Mouse (Mus musculus) heart, embryonic 12.5 days (tissue): ENCODE measurements around the gene Zfp974. TPM values are rescaled to one million over a fixed set of nuclear protein-coding genes. Genes with fewer than 3 reads are reported as not detected.
A peak's percentile ranks its signal among the peaks of the same experiment; 100 is the strongest.
"Not testable (repeated sequence)": the region's sequence is repeated elsewhere in the genome, so short reads cannot be mapped to it uniquely, and the experiment has no call there.

Experiments
- ATAC-seq: fragments of 200-750 bp; cut with Nextera tagmentation; 2 replicates; pipeline ENCODE4 v1.8.0; 2017; ENCODE audit warnings: moderate TSS enrichment, moderate library complexity; ENCODE audit not compliant: insufficient number of reproducible peaks, low FRiP score
- H3K27ac ChIP-seq: fragments of 300-500 bp; sonication (generic); 2 replicates; pipeline ENCODE4 v1.5.1; 2016; ENCODE audit warnings: mild to moderate bottlenecking, moderate library complexity; ENCODE audit not compliant: poor library complexity, severe bottlenecking
- H3K27me3 ChIP-seq: fragments of 300-500 bp; sonication (generic); replicated peaks from 2 replicates; pipeline ENCODE4 v1.6.1; 2016; ENCODE audit warnings: mild to moderate bottlenecking, moderate library complexity
- H3K36me3 ChIP-seq: fragments of 300-500 bp; sonication (generic); 2 replicates; pipeline ENCODE4 v1.6.1; 2016; ENCODE audit warnings: mild to moderate bottlenecking, moderate library complexity
- H3K4me1 ChIP-seq: fragments of 300-500 bp; sonication (generic); replicated peaks from 2 replicates; pipeline ENCODE4 v1.6.1; 2016; ENCODE audit warnings: mild to moderate bottlenecking
- H3K4me2 ChIP-seq: fragments of 300-500 bp; sonication (generic); 2 replicates; pipeline ENCODE4 v1.6.1; 2016; ENCODE audit warnings: mild to moderate bottlenecking, moderate library complexity
- H3K4me3 ChIP-seq: fragments of 300-500 bp; sonication (generic); 2 replicates; pipeline ENCODE4 v1.5.1; 2016; ENCODE audit warnings: mild to moderate bottlenecking
- H3K9ac ChIP-seq: fragments of 300-500 bp; sonication (generic); 2 replicates; pipeline ENCODE4 v1.6.1; 2016; ENCODE audit warnings: mild to moderate bottlenecking, moderate library complexity
- H3K9me3 ChIP-seq: fragments of 300-500 bp; sonication (generic); replicated peaks from 2 replicates; pipeline ENCODE4 v1.6.1; 2016; ENCODE audit warnings: mild to moderate bottlenecking, moderate library complexity
- WGBS: fragments of 180-500 bp; shearing (Covaris S2); methylation state at CpG from one replicate; pipeline ENCODE4 v1.1.7; 2016; 5-methylcytosine and 5-hydroxymethylcytosine counted together
- polyA plus RNA-seq: library from polyadenylated mRNA; unstranded; fragments of >200 nt; fragmentation: Nextera tagmentation; extraction: Ambion mirVana; gene quantifications from 2 replicates; pipeline ENCODE4 v1.2.1, GENCODE M21; 2016

The Zfp974 gene
- polyA plus RNA-seq, 1 experiment from 2014 or later, result 8.5 TPM

DNA sequence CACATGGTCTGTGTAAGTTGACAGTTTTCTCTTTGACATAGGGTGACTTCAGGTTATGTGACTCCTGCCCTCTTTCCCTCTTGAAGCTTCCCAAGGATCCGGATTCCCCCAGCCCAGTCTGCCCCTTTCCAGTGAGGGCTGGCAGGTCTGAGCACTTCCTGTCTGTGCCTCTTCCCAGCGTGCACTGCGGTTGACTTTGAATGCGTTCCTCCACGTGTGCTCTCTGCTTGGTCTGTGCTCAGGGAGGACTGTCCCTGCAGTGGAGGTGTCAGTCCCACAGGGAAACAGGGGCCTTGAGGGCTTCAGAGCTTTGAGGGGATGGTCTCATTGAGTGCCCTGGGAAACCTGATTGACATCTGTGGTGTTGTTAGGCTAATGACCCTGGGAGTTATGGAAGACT, 66.7 kb downstream of the Zfp974 start:
- WGBS, result 84% methylated on average over 5 of the region's 5 CpGs
- ATAC-seq, H3K4me3 ChIP-seq, H3K9me3 ChIP-seq, H3K9ac ChIP-seq, H3K4me2 ChIP-seq, H3K27ac ChIP-seq, H3K27me3 ChIP-seq: not testable (repeated sequence)
- peaks cover 12% of the 10 kb centered on the region for H3K4me1 ChIP-seq
- peaks cover 39% of the 10 kb centered on the region for H3K36me3 ChIP-seq

DNA sequence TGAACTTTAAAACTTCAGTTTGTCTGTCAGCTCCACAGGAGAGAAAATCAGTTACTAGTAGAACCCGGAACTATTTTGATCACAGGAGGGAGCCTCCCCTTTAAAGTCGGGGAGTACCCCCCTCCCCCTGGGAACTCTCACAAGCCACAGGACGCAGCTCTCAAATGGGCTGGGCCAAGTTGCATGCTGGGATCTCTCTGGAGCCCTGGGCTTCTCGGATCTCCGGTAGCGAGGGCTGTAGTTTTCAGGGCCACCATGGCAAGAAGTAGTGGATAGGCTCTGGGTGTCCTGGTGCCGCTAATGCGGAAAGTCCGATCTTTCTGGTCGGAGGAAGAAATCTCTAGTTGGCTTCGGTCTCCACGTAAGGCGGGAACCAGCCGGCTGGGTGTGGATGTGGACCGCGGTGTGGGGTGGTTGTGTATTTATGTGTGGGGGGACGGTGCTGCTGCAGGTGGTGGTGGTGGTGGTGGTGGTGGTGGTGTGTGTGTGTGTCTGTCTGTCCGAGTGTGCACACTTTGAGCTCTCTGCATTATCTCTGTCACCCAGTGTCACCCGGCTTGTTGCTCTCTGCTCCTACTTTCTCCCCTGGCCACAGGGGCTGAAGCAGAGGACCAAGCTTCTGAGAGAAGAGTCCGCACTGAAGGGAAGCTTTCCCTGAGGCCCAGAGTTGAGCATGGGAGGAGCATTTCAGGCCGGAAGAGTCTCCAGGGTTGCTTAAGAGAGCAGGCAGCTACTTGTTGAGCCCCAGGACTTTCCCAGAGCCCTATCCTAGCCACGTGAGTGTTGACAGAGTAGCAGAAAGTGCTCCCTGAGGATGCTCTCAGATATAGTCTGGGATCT, 68.6 kb downstream of the Zfp974 start:
- WGBS, result under 1% methylated on average over 22 of the region's 22 CpGs
- Histone ChIP-seq H3K4me2 (peak overlapping the region; percentile 77), H3K4me3 (peak overlapping the region; percentile 64), H3K9ac (peak overlapping the region; percentile 67), H3K9me3 (no peaks in the 10 kb centered on the region), H3K4me1 (peaks cover 12% of the 10 kb centered on the region), H3K36me3 (peaks cover 22% of the 10 kb centered on the region), H3K27me3 (no peaks in the 10 kb centered on the region), H3K27ac (peak overlapping the region; percentile 84)
- ATAC-seq, result peak; percentile 91

DNA sequence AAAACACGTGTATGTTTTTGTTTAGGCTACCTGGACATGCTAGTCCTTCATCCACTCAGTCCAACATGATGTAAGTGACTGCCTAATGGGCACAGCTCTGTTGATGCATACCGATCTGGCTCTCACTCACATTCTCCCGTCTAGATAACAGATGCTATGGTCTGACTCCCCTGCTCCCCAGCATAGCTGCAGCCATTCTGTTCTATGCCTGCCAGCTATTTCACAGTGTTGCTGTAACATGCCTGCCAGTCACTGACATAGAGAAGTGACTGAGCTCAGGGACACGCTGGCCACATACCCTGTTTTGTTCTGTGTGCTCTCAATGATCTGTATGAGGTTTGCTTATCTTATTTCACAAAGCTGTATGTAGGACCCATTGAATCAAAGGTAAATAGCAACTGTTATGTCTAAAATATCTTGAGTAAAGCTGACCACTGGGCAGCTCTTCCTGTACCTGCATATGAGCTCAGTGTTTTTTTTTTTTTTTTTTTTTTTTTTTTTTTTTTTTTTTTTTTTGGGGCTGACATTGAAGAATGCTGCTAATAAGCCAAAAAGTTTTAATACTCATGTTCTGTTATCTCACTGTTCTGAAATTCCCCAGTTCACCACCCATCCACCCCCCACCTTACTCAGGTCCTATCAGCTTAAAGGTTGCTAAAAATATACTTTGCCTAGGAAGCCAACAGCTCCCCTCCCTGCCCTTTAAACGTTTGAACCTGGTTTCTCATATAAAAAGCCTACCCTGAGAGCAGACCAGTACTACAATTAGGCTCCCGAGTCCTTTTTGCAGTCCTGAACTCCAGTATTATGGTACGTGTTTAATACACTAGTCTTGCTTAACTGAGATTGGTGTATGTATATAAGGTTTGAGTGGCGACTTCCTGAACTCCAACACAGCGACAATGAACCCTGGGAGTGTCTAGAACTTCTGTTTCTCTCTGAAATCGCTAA, 69.7 kb downstream of the Zfp974 start:
- Histone ChIP-seq H3K36me3 (peaks cover 15% of the 10 kb centered on the region), H3K4me3 (peak overlapping the region; percentile 64), H3K27me3 (no peaks in the 10 kb centered on the region), H3K27ac (peak overlapping the region; percentile 84), H3K9me3 (no peaks in the 10 kb centered on the region), H3K4me2 (peak overlapping the region; percentile 77), H3K4me1 (peaks cover 12% of the 10 kb centered on the region), H3K9ac (peak overlapping the region; percentile 67)
- WGBS, result 12% methylated on average over 10 of the region's 10 CpGs
- peak; percentile 46 for ATAC-seq

Other genes with a start within 250 kb of the Zfp974 start
- gene Zfp607b, start 240.1 kb downstream of the Zfp974 start, polyA plus RNA-seq, result 1.7 and 2.8 TPM in 2 replicates
- 20.2 TPM in 2 replicates for gene Zfp60, start 198.1 kb downstream of the Zfp974 start, polyA plus RNA-seq
- gene Zfp626, start 122.3 kb downstream of the Zfp974 start, polyA plus RNA-seq, result 1.3 and 1.4 TPM in 2 replicates
- gene Zfp59, start 90.9 kb downstream of the Zfp974 start, polyA plus RNA-seq, result 5.6 and 6.6 TPM in 2 replicates
- gene Zfp607a, start 71.9 kb downstream of the Zfp974 start, polyA plus RNA-seq, result 3.7 and 4.4 TPM in 2 replicates
- gene Zfp780b, start 49.7 kb upstream of the Zfp974 start, polyA plus RNA-seq, result 13.9 TPM in 2 replicates
- gene Zfp850, start 84.7 kb upstream of the Zfp974 start, polyA plus RNA-seq, result 2.1 and 2.8 TPM in 2 replicates
- gene Psmc4, start 120.6 kb upstream of the Zfp974 start, polyA plus RNA-seq, result 236 and 237 TPM in 2 replicates
- not detected in 2 replicates for gene Fcgbp, start 141.8 kb upstream of the Zfp974 start, polyA plus RNA-seq
- 0.04 and 0.08 TPM in 2 replicates for gene 9530053A07Rik, start 200.0 kb upstream of the Zfp974 start, polyA plus RNA-seq
- 92.1 TPM in 2 replicates for gene Fbl, start 240.2 kb upstream of the Zfp974 start, polyA plus RNA-seq